Mouse (Mus musculus) c-Kit-negative CD71-positive TER-119-positive erythroid progenitor cells, embryonic 14.5 days (primary cell): ENCODE results near the gene Rab17.

Experiments
- DNase-seq: peaks from one replicate; pipeline ENCODE4 v3.0.0-alpha.2; 2013; ENCODE audit warnings: low read depth, low spot score

Rab17 gene

GRCm38 (mm10) chr1:90928575-90928934, 40.9 kb downstream of the Rab17 start:
- DNase-seq: peak; percentile 36

- DNase-seq: no peak
Observed at GRCm38 (mm10) chr1:90927929-90928574, 41.4 kb downstream of the Rab17 start.

- DNase-seq: no peak
Observed at GRCm38 (mm10) chr1:90927308-90927707, 42.2 kb downstream of the Rab17 start.

GRCm38 (mm10) chr1:90926030-90926429, 43.4 kb downstream of the Rab17 start:
- DNase-seq: no peak

- no peak for DNase-seq
Observed at GRCm38 (mm10) chr1:90921687-90922086, 47.8 kb downstream of the Rab17 start.

GRCm38 (mm10) chr1:90917509-90917908, 52.0 kb downstream of the Rab17 start:
- DNase-seq: no peak

GRCm38 (mm10) chr1:90914948-90915569, 54.4 kb downstream of the Rab17 start, which contains the start of gene Mlph:
TSS of gene Mlph (plus strand) at chr1:90915085.
- DNase-seq: no peak

GRCm38 (mm10) chr1:90913231-90913630, 56.2 kb downstream of the Rab17 start:
- DNase-seq: no peak

- no peak for DNase-seq
Observed at GRCm38 (mm10) chr1:90909631-90910152, 59.8 kb downstream of the Rab17 start.

GRCm38 (mm10) chr1:90909161-90909560, 60.3 kb downstream of the Rab17 start:
- DNase-seq: no peak
